Mouse (Mus musculus) ES-E14 (cell line): ENCODE measurements around the gene Olfr262. TPM values are rescaled to one million over a fixed set of nuclear protein-coding genes. Genes with fewer than 3 reads are reported as not detected.
"Not testable (repeated sequence)": the region's sequence is repeated elsewhere in the genome, so short reads cannot be mapped to it uniquely, and the experiment has no call there.

Source experiments
- DNase-seq: peaks from one replicate; pipeline ENCODE4 v3.0.0-alpha.2; 2013; ENCODE audit warnings: low read depth, low spot score
- H3K27ac ChIP-seq: 2 replicates; pipeline ENCODE4 v1.5.1; 2012; ENCODE audit warnings: low read depth, mild to moderate bottlenecking, low read length, moderate library complexity, mixed read lengths; ENCODE audit not compliant: poor library complexity, insufficient read depth, severe bottlenecking
- H3K36me3 ChIP-seq: 2 replicates; pipeline ENCODE4 v1.6.1; 2012; ENCODE audit warnings: mild to moderate bottlenecking, low read length, moderate library complexity, mixed read lengths; ENCODE audit not compliant: control insufficient read depth, poor library complexity, insufficient read depth, severe bottlenecking
- H3K4me1 ChIP-seq, 2 experiments: fragments of 150-350 bp in 1 of 2; sonication (generic) in 1 of 2; 2 replicates each; pipeline ENCODE4 v1.6.1; 2012; ENCODE audit warnings: low read length in 2 of 2, mild to moderate bottlenecking in 1 of 2, mixed read lengths in 1 of 2; ENCODE audit not compliant: control insufficient read depth in 2 of 2, insufficient read depth in 2 of 2, poor library complexity in 1 of 2
- H3K4me3 ChIP-seq, 2 experiments: fragments of 150-350 bp in 1 of 2; sonication (generic) in 1 of 2; 2 replicates each; pipeline ENCODE4 v1.5.1; 2012; ENCODE audit warnings: low read length in 2 of 2, low read depth in 1 of 2, mild to moderate bottlenecking in 1 of 2, mixed read lengths in 1 of 2; ENCODE audit not compliant: insufficient read depth in 1 of 2, poor library complexity in 1 of 2, severe bottlenecking in 1 of 2
- H3K9ac ChIP-seq: 2 replicates; pipeline ENCODE4 v1.6.1; 2012; ENCODE audit warnings: low read depth, mild to moderate bottlenecking, low read length, mixed read lengths; ENCODE audit not compliant: poor library complexity, insufficient read depth, severe bottlenecking
- H3K9me3 ChIP-seq: fragments of 150-350 bp; sonication (generic); 2 replicates; pipeline ENCODE4 v1.6.1; 2012; ENCODE audit warnings: low read depth, mild to moderate bottlenecking, low read length; ENCODE audit not compliant: control insufficient read depth, insufficient read depth
- CHD2 ChIP-seq: IDR thresholded peaks from 2 replicates; pipeline ENCODE4 v1.6.1; 2014; ENCODE audit warnings: mild to moderate bottlenecking, low read depth, low read length, inconsistent platforms
- HCFC1 ChIP-seq: IDR thresholded peaks from 2 replicates; pipeline ENCODE4 v1.6.1; 2012; ENCODE audit warnings: low read length, inconsistent platforms, borderline replicate concordance; ENCODE audit not compliant: insufficient read depth
- MAFK ChIP-seq: IDR thresholded peaks from 2 replicates; pipeline ENCODE4 v1.6.1; 2014; ENCODE audit warnings: mild to moderate bottlenecking, low read depth, low read length, inconsistent platforms; ENCODE audit not compliant: insufficient read depth
- ZC3H11A ChIP-seq: IDR thresholded peaks from 2 replicates; pipeline ENCODE4 v1.6.1; 2012; ENCODE audit warnings: low read depth, mild to moderate bottlenecking, inconsistent platforms, low read length, borderline replicate concordance
- ZNF384 ChIP-seq: IDR thresholded peaks from 2 replicates; pipeline ENCODE4 v1.6.1; 2012; ENCODE audit warnings: low read depth, low read length, inconsistent platforms
- in situ Hi-C, 2 experiments: fragments of 600-800 bp; cut with MboI; formaldehyde crosslinking; loops; one replicate each; pipeline ENCODE4 v1.15.1; 2025; ENCODE audit warnings: low sequenced_read_pairs in 2 of 2, inconsistent platforms in 1 of 2; ENCODE audit not compliant: unreplicated experiment in 2 of 2
- total RNA-seq: library from RNA; depleted of rRNA; stranded (reverse); fragments of 300-350 nt; gene quantifications from 2 replicates; pipeline ENCODE4 v1.2.3, GENCODE M21; 2012; rRNA removed

Olfr262 gene
- not detected in 2 replicates for total RNA-seq

DNA sequence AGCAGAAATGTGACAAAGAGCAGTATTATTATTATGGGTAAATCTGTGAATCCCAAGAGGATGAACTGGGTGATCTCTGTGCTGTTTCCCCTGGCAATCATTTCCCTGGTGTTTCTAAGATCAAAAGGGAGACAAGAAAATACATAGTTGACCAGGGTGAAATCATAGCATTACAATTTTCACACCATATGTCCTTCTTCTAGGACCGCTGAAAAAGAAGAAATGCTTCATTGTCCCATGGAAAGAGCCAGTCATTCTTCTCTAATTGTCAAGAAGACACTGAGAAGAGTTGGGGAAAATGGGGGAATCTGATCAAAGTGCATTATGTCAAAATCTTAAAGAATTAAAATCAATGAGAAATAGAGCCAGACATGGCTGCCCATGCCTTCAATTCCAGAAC, at the start of gene Olfr262:
Olfr262 (minus strand) TSS at position 101 of the 400 bp plus-strand sequence.
- Histone ChIP-seq H3K27ac (no peak within 1 kb of the TSS), H3K4me3 (no peak within 1 kb of the TSS), H3K36me3 (no peaks in the 10 kb centered on the region), H3K9me3 (no peaks in the 10 kb centered on the region), H3K4me1 (no peaks in the 10 kb centered on the region), H3K9ac (no peak within 1 kb of the TSS)
- no peak for DNase-seq
- in situ Hi-C loops = no loop called here
- TF ChIP-seq CHD2 (no peak), MAFK (no peak), HCFC1 (no peak), ZNF384 (no peak), ZC3H11A (no peak)

DNA sequence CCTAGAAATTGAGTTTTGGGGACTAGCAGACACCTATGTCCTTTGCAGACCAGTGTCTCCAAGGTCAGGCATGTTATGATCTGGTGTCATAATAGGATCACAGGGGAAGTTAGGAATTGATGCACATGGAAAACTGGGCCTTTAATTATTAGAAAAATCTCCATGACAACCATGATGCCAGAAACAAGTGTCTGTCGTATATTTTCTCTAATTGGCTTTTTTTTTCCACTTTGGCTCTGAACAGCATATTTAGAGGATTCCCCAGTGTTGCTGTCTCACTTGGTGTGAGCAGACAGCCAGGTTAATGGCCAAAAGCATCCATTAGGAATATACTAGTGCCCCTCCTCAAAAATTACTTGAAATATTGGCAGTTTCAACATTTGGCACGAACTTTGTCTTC, 38.1 kb upstream of the Olfr262 start, which contains the start of gene Olfr1434:
Olfr1434 (plus strand) TSS at position 301 of the 400 bp plus-strand sequence.
- Histone ChIP-seq H3K9ac (no peak within 1 kb of the TSS), H3K4me3 (no peak within 1 kb of the TSS), H3K27ac (no peak within 1 kb of the TSS), H3K36me3 (no peaks in the 10 kb centered on the region), H3K9me3 (no peaks in the 10 kb centered on the region), H3K4me1 (no peaks in the 10 kb centered on the region)
- no peak for DNase-seq
- no peak for TF ChIP-seq ZC3H11A
- in situ Hi-C loops = no loop called here

GRCm38 (mm10) chr19:12260732-12261131, 19.3 kb upstream of the Olfr262 start, which contains the start of gene Olfr235:
Gene Olfr235 (plus strand): TSS chr19:12261032.
- H3K36me3 ChIP-seq = no peaks in the 10 kb centered on the region
- no peak within 1 kb of the TSS for H3K9ac ChIP-seq
- TF ChIP-seq HCFC1 = no peak
- TF ChIP-seq CHD2 = no peak
- no peak for TF ChIP-seq ZNF384
- TF ChIP-seq ZC3H11A = no peak
- no peak for TF ChIP-seq MAFK
- H3K4me3 ChIP-seq = no peak within 1 kb of the TSS
- DNase-seq = no peak
- no peak within 1 kb of the TSS for H3K27ac ChIP-seq
- H3K4me1 ChIP-seq = no peaks in the 10 kb centered on the region
- in situ Hi-C loops = no loop called here
- H3K9me3 ChIP-seq = no peaks in the 10 kb centered on the region

DNA sequence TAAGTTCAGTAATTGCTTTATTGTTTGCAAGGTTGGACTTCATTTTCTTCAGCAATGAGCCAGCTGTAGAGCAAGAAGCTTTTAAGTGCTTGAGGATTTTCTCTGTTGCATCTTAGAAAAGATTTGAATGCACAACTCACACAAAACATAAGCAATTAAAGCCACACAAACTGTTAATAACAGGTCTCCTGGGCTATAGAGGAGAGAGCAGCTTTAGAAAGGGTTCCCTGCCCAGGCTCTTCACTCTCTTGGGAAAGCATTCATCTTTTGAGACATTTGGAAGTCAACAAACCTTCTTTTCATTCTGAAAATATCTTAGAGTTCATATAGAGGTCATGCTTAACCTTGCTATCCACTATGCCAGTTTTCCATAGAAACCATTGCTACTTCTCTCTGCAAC, 9.0 kb downstream of the Olfr262 start, which contains the start of gene Olfr1432:
Olfr1432 (minus strand) TSS at position 101 of the 400 bp plus-strand sequence.
- H3K9ac ChIP-seq, H3K27ac ChIP-seq, DNase-seq, in situ Hi-C loops, H3K9me3 ChIP-seq, H3K4me3 ChIP-seq, H3K4me1 ChIP-seq, H3K36me3 ChIP-seq: not testable (repeated sequence)

DNA sequence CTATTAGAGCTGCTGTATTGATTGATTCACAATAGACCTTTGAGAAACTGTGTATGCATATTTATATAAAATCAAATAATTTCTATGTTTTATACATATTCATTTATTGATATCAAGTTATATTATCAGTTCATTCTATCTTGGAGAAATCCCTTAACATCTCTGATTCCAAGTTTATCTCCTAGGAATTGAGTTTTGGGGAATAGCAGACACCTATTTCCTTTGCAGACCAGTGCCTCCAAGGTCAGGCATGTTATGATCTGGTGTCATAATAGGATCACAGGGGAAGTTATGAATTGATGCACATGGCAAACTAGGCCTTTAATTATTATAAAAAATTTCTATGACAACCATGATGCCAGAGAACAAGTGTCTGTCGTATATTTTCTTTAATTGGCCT, 41.1 kb downstream of the Olfr262 start, which contains the start of gene Olfr1431:
Olfr1431 (plus strand) TSS at position 301 of the 400 bp plus-strand sequence.
- no peaks in the 10 kb centered on the region for H3K9me3 ChIP-seq
- TF ChIP-seq HCFC1 (no peak), ZC3H11A (no peak), ZNF384 (no peak), CHD2 (no peak), MAFK (no peak)
- in situ Hi-C loops = no loop called here
- peak within 1 kb of the TSS; percentile 82 for H3K27ac ChIP-seq
- no peak within 1 kb of the TSS for H3K9ac ChIP-seq
- no peak for DNase-seq
- H3K4me1 ChIP-seq = peaks cover 2 to 10% of the 10 kb centered on the region in 2 experiments
- no peak within 1 kb of the TSS for H3K4me3 ChIP-seq
- no peaks in the 10 kb centered on the region for H3K36me3 ChIP-seq

- in situ Hi-C loops, H3K9ac ChIP-seq, H3K36me3 ChIP-seq, H3K9me3 ChIP-seq: not testable (repeated sequence)
- peak; percentile 61 for DNase-seq
- H3K4me1 ChIP-seq = peaks cover 2 to 10% of the 10 kb centered on the region in 2 experiments
- peak overlapping the region; percentile 18; the same call in 1 of the 2 replicates for H3K27ac ChIP-seq
- H3K4me3 ChIP-seq = peak overlapping the region in 1 of 2 experiments; percentile 4; a peak in 1 of 4 replicates
Observed at GRCm38 (mm10) chr19:12199076-12199475, 42.4 kb downstream of the Olfr262 start.
